Mouse (Mus musculus): ENCODE results near the gene Grn. TPM values are rescaled to one million over a fixed set of nuclear protein-coding genes. Genes with fewer than 3 reads are reported as not detected.

Gene Grn
- polyA plus RNA-seq, 1 experiment from 2014 or later: 61.8 TPM

DNA sequence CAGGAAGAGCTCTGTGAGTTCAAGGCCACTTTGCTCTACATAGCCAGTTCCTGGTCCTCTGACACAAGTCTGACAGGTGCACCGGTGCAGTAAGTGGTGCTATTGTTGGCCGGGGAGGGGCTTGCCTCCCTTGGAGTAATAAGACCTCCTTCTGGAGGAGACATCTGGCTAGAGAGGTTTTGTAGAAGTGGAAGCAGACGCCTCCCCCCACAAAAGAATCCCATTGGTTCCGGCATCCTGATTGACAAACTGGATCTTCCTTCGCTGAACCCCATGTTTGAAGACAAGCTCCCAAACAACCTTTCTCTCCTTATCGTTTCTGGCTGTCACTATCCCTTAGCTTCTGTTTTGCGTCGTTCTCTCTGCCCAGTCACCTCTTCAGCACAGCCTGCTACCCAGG, 18.2 kb downstream of the Grn start:
- Histone ChIP-seq H3K4me2 (replicated peaks) (peak overlapping the region; percentile 79; the same call in 1 of the 2 replicates), H3K4me3 (no peak overlapping the region), H3K4me1 (peaks cover 45% of the 10 kb centered on the region), H3K36me3 (peaks cover 6% of the 10 kb centered on the region), H3K27me3 (0 out of 2 replicates have a peak, but pooled peaks cover 6% of the 10 kb centered on the region), H3K9ac (replicated peaks) (no peak overlapping the region), H3K27ac (replicated peaks) (peak overlapping the region; percentile 36), H3K9me3 (no peaks in the 10 kb centered on the region)
- no peak for ATAC-seq (replicated peaks)
- 16% methylated on average over 8 of the region's 8 CpGs for WGBS

- Histone ChIP-seq H3K27ac (replicated peaks) (no peak overlapping the region), H3K27me3 (0 out of 2 replicates have a peak, but pooled peaks cover 7% of the 10 kb centered on the region), H3K4me1 (peaks cover 37% of the 10 kb centered on the region), H3K9ac (replicated peaks) (no peak overlapping the region), H3K4me3 (no peak overlapping the region), H3K4me2 (replicated peaks) (no peak overlapping the region), H3K36me3 (no peaks in the 10 kb centered on the region), H3K9me3 (no peaks in the 10 kb centered on the region)
- no peak for ATAC-seq (replicated peaks)
- 43% methylated on average over 17 of the region's 17 CpGs for WGBS
These were observed 19.2 kb downstream of the Grn start for GRCm38 (mm10) chr11:102449043-102450008.

DNA sequence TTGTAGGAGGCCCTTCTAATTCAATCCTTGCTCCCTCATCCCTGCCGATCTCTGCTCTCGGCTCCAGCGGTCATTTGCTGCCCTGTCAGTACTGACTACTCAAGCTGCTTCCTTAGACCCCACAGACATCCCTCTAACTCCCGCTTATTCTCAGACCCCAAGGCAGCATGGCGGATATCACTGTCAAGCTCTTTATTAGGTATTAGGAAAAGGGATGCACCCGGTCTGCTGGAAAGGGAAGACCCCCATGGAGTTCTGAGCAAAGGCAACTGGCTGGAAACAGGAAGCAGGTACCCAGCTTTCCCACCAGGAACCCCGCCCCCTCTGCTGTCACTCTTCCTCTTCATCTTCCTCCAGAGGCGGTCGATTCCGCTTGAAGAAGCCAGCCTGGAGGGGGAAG, 23.0 kb downstream of the Grn start:
- no peak for ATAC-seq (replicated peaks)
- Histone ChIP-seq H3K4me1 (peaks cover 20% of the 10 kb centered on the region), H3K36me3 (no peaks in the 10 kb centered on the region), H3K4me3 (no peak overlapping the region), H3K9ac (replicated peaks) (no peak overlapping the region), H3K27me3 (0 out of 2 replicates have a peak, but pooled peaks cover 7% of the 10 kb centered on the region), H3K4me2 (replicated peaks) (no peak overlapping the region), H3K27ac (replicated peaks) (no peak overlapping the region), H3K9me3 (no peaks in the 10 kb centered on the region)
- 23% methylated on average over 10 of the region's 10 CpGs for WGBS

DNA sequence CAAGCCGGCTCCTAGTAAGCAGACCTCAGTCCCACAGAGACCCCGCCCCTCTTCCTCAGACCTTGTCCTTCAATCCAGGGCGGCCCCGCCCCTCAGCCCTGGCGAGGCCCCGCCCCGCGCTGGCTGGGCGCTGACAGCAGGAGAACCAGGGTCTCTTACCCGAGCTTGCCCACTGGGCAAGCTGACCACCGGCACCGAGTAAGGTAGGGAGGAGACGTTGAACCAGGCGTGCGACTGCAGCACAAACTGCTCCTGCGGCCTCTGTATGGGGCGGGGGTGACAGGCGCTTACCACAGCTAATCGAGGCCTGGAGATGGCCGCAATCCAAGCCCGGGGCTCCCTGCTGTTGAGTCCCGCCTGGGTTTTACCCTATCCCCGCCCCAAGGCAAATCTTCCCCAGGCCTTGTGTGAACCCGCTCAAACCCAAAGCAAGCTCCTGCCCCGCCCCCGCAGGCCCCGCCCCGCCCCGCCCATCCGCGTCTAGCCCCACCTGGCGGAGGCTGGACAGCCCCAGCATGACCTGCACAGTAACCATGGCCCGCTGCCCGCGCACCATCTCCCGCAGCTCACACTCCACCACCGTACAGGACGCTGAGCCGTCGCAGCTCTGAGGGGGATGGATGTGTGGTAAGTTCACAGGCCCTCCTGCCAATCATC, 25.8 kb downstream of the Grn start:
- Histone ChIP-seq H3K4me2 (replicated peaks) (peak overlapping the region; percentile 79), H3K4me3 (peak overlapping the region; percentile 51), H3K36me3 (no peaks in the 10 kb centered on the region), H3K27me3 (0 out of 2 replicates have a peak, but pooled peaks cover 7% of the 10 kb centered on the region), H3K4me1 (peaks cover 12% of the 10 kb centered on the region), H3K27ac (replicated peaks) (0 out of 2 replicates have a peak overlapping the region, but pooled peaks have one; percentile 4), H3K9me3 (no peaks in the 10 kb centered on the region), H3K9ac (replicated peaks) (peak overlapping the region; percentile 57)
- peak; percentile 84 for ATAC-seq (replicated peaks)
- WGBS: under 1% methylated on average over 40 of the region's 40 CpGs

DNA sequence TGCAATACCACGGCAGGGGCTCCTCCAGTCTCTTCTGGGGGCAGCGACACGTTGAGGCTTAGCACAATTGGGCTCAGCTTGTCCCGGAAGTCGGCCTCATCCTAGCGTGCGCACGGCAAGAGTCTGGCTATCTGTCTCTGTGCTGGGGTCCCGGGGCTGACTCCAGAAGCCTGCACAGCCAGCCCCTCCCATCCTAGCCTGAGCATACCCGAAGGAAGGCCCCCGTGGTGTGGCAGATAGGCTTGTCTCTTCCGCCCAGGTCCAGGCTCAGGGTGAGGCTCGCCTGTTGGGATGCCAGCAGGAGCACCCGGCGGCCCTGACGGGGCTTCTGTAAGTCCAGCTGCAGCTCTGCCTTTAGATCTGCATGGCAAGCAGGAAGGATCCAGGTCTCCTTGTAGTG, 30.4 kb downstream of the Grn start:
- Histone ChIP-seq H3K9ac (replicated peaks) (no peak overlapping the region), H3K4me2 (replicated peaks) (no peak overlapping the region), H3K4me1 (peaks cover 8% of the 10 kb centered on the region), H3K4me3 (no peak overlapping the region), H3K9me3 (no peaks in the 10 kb centered on the region), H3K27me3 (no peaks in the 10 kb centered on the region), H3K36me3 (no peaks in the 10 kb centered on the region), H3K27ac (replicated peaks) (no peak overlapping the region)
- ATAC-seq (replicated peaks): no peak
- 64% methylated on average over 16 of the region's 16 CpGs for WGBS

DNA sequence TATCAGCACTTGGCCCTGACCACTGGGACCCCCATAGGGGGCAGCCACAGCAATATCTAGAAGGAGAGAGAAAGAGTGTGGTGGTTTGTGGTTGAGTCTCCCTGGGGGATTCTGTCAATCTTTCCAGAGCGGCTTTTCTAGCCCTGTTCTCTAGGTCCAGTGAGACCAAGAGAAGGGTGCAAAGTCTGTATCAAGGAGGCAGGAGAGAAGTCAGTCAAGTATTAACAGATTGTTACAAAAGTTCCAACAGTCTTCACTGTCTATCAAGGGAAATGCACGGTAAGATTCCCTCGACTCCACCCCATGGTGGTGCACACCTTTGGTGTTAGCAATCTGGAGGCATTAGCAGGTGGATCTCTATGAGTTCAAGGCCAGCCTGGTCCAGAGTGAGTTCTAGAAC, 31.6 kb downstream of the Grn start:
- Histone ChIP-seq H3K9me3 (no peaks in the 10 kb centered on the region), H3K4me3 (no peak overlapping the region), H3K27ac (replicated peaks) (no peak overlapping the region), H3K9ac (replicated peaks) (no peak overlapping the region), H3K36me3 (no peaks in the 10 kb centered on the region), H3K27me3 (no peaks in the 10 kb centered on the region), H3K4me2 (replicated peaks) (no peak overlapping the region), H3K4me1 (peaks cover 12% of the 10 kb centered on the region)
- 89% methylated on average over 3 of the region's 3 CpGs for WGBS
- ATAC-seq (replicated peaks): no peak

DNA sequence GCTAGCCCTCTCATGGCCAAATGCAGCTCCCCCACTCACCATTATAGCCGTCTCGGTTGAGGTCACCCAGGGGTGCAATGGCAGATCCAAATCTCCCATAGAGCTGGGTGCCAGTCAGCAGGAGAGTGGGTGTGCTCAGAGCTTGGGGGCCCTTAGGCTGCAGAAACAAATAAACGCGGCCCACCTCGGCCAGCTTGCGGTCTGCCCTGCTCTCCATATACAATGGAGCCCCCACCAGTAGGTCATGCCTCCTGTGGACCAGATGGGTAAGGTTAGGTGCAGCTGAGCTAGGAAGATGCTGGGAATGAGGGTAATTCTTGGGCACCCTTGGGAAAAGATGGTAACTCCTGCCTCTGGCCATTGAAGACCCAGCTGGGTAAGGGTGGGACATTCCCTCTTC, 34.8 kb downstream of the Grn start:
- H3K27me3 ChIP-seq: no peaks in the 10 kb centered on the region

GRCm38 (mm10) chr11:102465713-102466436, 35.8 kb downstream of the Grn start:
- peak overlapping the region; percentile 5; the same call in 1 of the 2 replicates for H3K4me3 ChIP-seq
- H3K9ac ChIP-seq (replicated peaks): no peak overlapping the region
- 5% methylated on average over 26 of the region's 26 CpGs for WGBS
- no peaks in the 10 kb centered on the region for H3K9me3 ChIP-seq
- H3K4me2 ChIP-seq (replicated peaks): peak overlapping the region; percentile 23; the same call in 1 of the 2 replicates
- no peaks in the 10 kb centered on the region for H3K27me3 ChIP-seq
- H3K4me1 ChIP-seq: peaks cover 22% of the 10 kb centered on the region
- no peaks in the 10 kb centered on the region for H3K36me3 ChIP-seq
- ATAC-seq (replicated peaks): no peak
- H3K27ac ChIP-seq (replicated peaks): peak overlapping the region; percentile 62

More for the DNA sequence above, 34.8 kb downstream of the Grn start:
- Histone ChIP-seq H3K4me2 (replicated peaks) (no peak overlapping the region), H3K9me3 (no peaks in the 10 kb centered on the region), H3K36me3 (no peaks in the 10 kb centered on the region), H3K4me1 (peaks cover 22% of the 10 kb centered on the region), H3K9ac (replicated peaks) (no peak overlapping the region), H3K27ac (replicated peaks) (no peak overlapping the region), H3K4me3 (no peak overlapping the region)
- ATAC-seq (replicated peaks): no peak
- 96% methylated on average over 6 of the region's 6 CpGs for whole genome bisulfite sequencing

DNA sequence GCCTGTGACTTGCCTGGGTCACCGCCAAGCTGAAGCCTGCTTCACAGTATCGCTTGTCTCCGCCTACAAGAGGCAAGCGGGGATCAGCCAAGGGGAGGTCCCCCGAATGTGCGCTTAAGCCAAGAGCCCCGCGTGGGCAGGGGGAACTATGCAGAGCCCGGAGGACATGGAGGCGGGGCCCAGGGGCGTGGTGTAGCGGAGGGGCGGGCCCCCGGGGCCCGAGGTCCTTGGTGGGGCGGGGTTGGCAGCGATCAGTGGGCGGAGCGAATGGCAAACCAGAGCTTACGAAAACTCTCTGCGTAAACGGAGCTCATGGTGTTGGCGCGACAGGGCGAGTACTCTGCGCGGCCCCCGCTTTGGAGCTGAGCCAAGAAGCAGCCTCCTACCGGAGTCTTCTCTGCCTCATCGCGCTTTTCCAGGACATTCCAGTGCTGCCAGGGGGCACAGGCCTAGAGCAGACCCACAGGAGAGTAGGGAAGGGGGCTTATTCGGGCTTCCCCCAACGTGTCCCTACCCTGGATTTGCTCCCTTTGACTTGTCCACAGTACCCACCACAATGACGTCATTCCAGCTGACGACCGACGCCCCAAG, 37.0 kb downstream of the Grn start:
- peak overlapping the region; percentile 62 for H3K27ac ChIP-seq (replicated peaks)
- H3K36me3 ChIP-seq: no peaks in the 10 kb centered on the region
- peaks cover 22% of the 10 kb centered on the region for H3K4me1 ChIP-seq
- H3K27me3 ChIP-seq: no peaks in the 10 kb centered on the region
- H3K9me3 ChIP-seq: no peaks in the 10 kb centered on the region
- H3K4me2 ChIP-seq (replicated peaks): peak overlapping the region; percentile 85
- peak; percentile 90 for ATAC-seq (replicated peaks)
- peak overlapping the region; percentile 44 for H3K4me3 ChIP-seq
- H3K9ac ChIP-seq (replicated peaks): peak overlapping the region; percentile 55
- WGBS: under 1% methylated on average over 37 of the region's 37 CpGs

DNA sequence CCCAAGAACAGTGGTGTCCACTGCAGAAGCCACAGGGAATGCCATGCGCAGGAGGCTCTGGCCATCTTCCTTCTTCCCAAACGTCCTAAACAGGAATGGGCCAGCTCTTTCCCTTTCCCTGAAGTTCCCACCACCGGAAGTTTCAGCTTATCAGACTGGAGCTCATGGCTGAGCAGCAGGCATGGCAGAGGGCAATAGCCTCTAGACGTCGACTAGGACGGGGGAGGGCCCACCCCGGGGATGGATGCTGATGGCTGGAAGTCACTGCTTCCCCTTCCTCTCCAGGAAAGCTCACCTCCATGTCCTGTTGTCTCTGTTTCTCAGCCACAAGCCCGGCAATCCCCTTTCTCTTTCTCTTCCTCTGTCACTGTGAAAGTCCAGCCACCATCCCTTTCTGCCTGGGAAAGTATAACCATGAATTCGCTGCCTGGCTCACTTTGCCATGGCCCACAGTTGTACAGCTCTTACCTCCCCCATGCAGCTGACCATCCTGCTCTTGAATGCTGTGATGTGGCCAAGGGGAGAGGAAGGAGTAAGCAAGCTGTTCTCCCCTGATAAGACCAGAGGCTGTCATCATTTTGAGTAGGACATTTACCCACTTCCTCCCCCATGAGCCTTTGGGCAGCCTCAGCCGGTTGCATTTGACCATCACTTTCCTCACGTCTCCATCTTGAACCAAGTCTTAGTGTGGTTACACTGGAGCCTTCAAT, 39.7 kb downstream of the Grn start, which contains the start of gene Itga2b:
Itga2b (minus strand) TSS at position 475 of the 710 bp plus-strand sequence.
- Histone ChIP-seq H3K36me3 (0 out of 2 replicates have a peak, but pooled peaks cover 2% of the 10 kb centered on the region), H3K27me3 (no peaks in the 10 kb centered on the region), H3K4me3 (no peak within 1 kb of the TSS), H3K4me1 (peaks cover 22% of the 10 kb centered on the region), H3K9me3 (no peaks in the 10 kb centered on the region), H3K27ac (replicated peaks) (no peak within 1 kb of the TSS), H3K4me2 (replicated peaks) (no peak within 1 kb of the TSS), H3K9ac (replicated peaks) (no peak within 1 kb of the TSS)
- WGBS: 68% methylated on average over 11 of the region's 11 CpGs
- no peak for ATAC-seq (replicated peaks)

GRCm38 (mm10) chr11:102475027-102475426, 44.9 kb downstream of the Grn start:
- ATAC-seq (replicated peaks): no peak
- no peak overlapping the region for H3K27ac ChIP-seq (replicated peaks)
- no peaks in the 10 kb centered on the region for H3K9me3 ChIP-seq
- H3K36me3 ChIP-seq: peaks cover 30% of the 10 kb centered on the region
- H3K4me3 ChIP-seq: no peak overlapping the region
- WGBS: 96% methylated on average over 3 of the region's 3 CpGs
- no peaks in the 10 kb centered on the region for H3K4me1 ChIP-seq
- H3K27me3 ChIP-seq: no peaks in the 10 kb centered on the region
- H3K4me2 ChIP-seq (replicated peaks): no peak overlapping the region
- H3K9ac ChIP-seq (replicated peaks): no peak overlapping the region
